Mouse (Mus musculus): ENCODE data around the gene Rabepk. TPM values are rescaled to one million over a fixed set of nuclear protein-coding genes. Genes with fewer than 3 reads are reported as not detected.
"Not testable (repeated sequence)": the region's sequence is repeated elsewhere in the genome, so short reads cannot be mapped to it uniquely, and the experiment has no call there.

Rabepk gene
- polyA plus RNA-seq, 1 experiment from 2014 or later: 39.1 TPM

DNA sequence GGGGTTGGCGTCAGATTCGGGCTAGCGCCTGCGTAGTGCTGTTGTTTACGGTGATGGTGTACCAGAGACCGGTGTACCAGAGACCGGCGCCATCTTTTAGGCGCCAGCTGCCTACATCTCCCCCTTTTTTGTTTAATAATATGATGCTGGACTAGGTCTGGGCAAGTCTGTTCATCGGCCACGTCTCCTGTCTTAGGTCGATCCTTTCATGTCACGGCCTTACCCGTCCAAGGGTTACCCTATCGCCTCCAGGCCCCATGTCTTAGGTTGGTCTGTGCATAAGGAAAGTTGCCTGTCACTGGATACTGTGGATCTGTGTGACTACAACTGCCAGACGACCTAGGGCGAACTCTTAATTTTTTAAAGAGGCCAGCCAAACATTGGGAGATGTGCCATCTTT is 30.4 kb upstream of the Rabepk start:
- H3K36me3 ChIP-seq (ENCODE audit: control insufficient read depth, insufficient read depth, low read length); H3K9ac ChIP-seq (ENCODE audit: low read depth, low read length); H3K4me3 ChIP-seq (ENCODE audit: low read depth, low read length); DNase-seq (ENCODE audit: low spot score); H3K27me3 ChIP-seq (replicated peaks; ENCODE audit: control insufficient read depth, insufficient read depth, low read length); H3K27ac ChIP-seq (replicated peaks; ENCODE audit: low read depth, low read length); H3K4me2 ChIP-seq (ENCODE audit: low read depth, low read length); H3K4me1 ChIP-seq (ENCODE audit: control insufficient read depth, insufficient read depth, low read length); ATAC-seq (ENCODE audit: low read depth): not testable (repeated sequence)
- peaks cover 13% of the 10 kb centered on the region for H3K9me3 ChIP-seq (ENCODE audit: control insufficient read depth, low read length)
- 93% methylated on average over 17 of the region's 17 CpGs for WGBS

GRCm38 (mm10) chr2:34828026-34828425 is 28.3 kb upstream of the Rabepk start:
- no peak overlapping the region for H3K9ac ChIP-seq (ENCODE audit: low read depth, low read length)
- H3K27me3 ChIP-seq (replicated peaks; ENCODE audit: control insufficient read depth, insufficient read depth, low read length): no peaks in the 10 kb centered on the region
- DNase-seq (ENCODE audit: low spot score) (no peak), ATAC-seq (ENCODE audit: low read depth) (no peak)
- peaks cover 10% of the 10 kb centered on the region for H3K4me1 ChIP-seq (ENCODE audit: control insufficient read depth, insufficient read depth, low read length)
- H3K9me3 ChIP-seq (ENCODE audit: control insufficient read depth, low read length): peaks cover 13% of the 10 kb centered on the region
- no peak overlapping the region for H3K27ac ChIP-seq (replicated peaks; ENCODE audit: low read depth, low read length)
- WGBS: 83% methylated on average over 1 of the region's 1 CpGs
- H3K4me2 ChIP-seq (ENCODE audit: low read depth, low read length): no peak overlapping the region
- no peak overlapping the region for H3K4me3 ChIP-seq (ENCODE audit: low read depth, low read length)
- H3K36me3 ChIP-seq (ENCODE audit: control insufficient read depth, insufficient read depth, low read length): no peaks in the 10 kb centered on the region

- ATAC-seq (ENCODE audit: low read depth): no peak
- H3K27me3 ChIP-seq (replicated peaks; ENCODE audit: control insufficient read depth, insufficient read depth, low read length): no peaks in the 10 kb centered on the region
- no peak overlapping the region for H3K4me3 ChIP-seq (ENCODE audit: low read depth, low read length)
- DNase-seq (ENCODE audit: low spot score): no peak
- H3K9me3 ChIP-seq (ENCODE audit: control insufficient read depth, low read length): peaks cover 13% of the 10 kb centered on the region
- no peak overlapping the region for H3K27ac ChIP-seq (replicated peaks; ENCODE audit: low read depth, low read length)
- no peak overlapping the region for H3K9ac ChIP-seq (ENCODE audit: low read depth, low read length)
- H3K36me3 ChIP-seq (ENCODE audit: control insufficient read depth, insufficient read depth, low read length): 0 out of 2 replicates have a peak, but pooled peaks cover 3% of the 10 kb centered on the region
- peaks cover 10% of the 10 kb centered on the region for H3K4me1 ChIP-seq (ENCODE audit: control insufficient read depth, insufficient read depth, low read length)
- WGBS: 79% methylated on average over 4 of the region's 4 CpGs
- no peak overlapping the region for H3K4me2 ChIP-seq (ENCODE audit: low read depth, low read length)
Observed at GRCm38 (mm10) chr2:34827591-34827990, 27.9 kb upstream of the Rabepk start.

- Histone ChIP-seq H3K27ac (replicated peaks; ENCODE audit: low read depth, low read length) (peak overlapping the region; percentile 80), H3K9me3 (ENCODE audit: control insufficient read depth, low read length) (peaks cover 13% of the 10 kb centered on the region), H3K4me3 (ENCODE audit: low read depth, low read length) (peak overlapping the region; percentile 98), H3K4me1 (ENCODE audit: control insufficient read depth, insufficient read depth, low read length) (peaks cover 10% of the 10 kb centered on the region), H3K9ac (ENCODE audit: low read depth, low read length) (peak overlapping the region; percentile 92), H3K27me3 (replicated peaks; ENCODE audit: control insufficient read depth, insufficient read depth, low read length) (no peaks in the 10 kb centered on the region), H3K36me3 (ENCODE audit: control insufficient read depth, insufficient read depth, low read length) (0 out of 2 replicates have a peak, but pooled peaks cover 13% of the 10 kb centered on the region), H3K4me2 (ENCODE audit: low read depth, low read length) (peak overlapping the region; percentile 70)
- 36% methylated on average over 20 of the region's 21 CpGs for WGBS
- DNase-seq (ENCODE audit: low spot score): no peak
- no peak for ATAC-seq (ENCODE audit: low read depth)
Observed at GRCm38 (mm10) chr2:34826460-34827231, 26.9 kb upstream of the Rabepk start.

- Histone ChIP-seq H3K27ac (replicated peaks; ENCODE audit: low read depth, low read length) (peak within 1 kb of the TSS; percentile 80), H3K27me3 (replicated peaks; ENCODE audit: control insufficient read depth, insufficient read depth, low read length) (no peaks in the 10 kb centered on the region)
Observed at GRCm38 (mm10) chr2:34825827-34826459, 26.2 kb upstream of the Rabepk start, which contains the start of gene Fbxw2. Gene Fbxw2, minus strand, starts transcription at chr2:34826311.

DNA sequence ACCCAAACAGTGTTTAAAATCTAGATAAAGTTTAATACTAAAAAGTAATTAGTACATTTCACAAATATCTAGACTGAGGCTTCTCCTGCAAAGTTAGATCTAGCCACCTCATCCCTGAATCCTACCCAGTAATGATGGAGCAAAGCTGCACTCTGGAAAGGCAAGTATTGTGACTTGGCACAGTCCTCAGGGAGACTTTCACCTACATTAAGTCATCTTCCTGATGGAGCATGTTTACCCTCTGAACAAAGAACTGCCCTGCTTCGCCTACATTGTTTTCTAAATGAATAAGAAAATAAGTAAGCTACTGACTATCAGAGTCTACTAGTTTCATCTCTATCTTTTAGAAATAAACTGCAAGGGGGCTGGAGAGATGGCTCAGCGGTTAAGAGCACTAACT is 18.8 kb upstream of the Rabepk start:
- DNase-seq (ENCODE audit: low spot score) (no peak), ATAC-seq (ENCODE audit: low read depth) (no peak)
- Histone ChIP-seq H3K36me3 (ENCODE audit: control insufficient read depth, insufficient read depth, low read length) (peaks cover 69% of the 10 kb centered on the region), H3K27ac (replicated peaks; ENCODE audit: low read depth, low read length) (no peak overlapping the region), H3K27me3 (replicated peaks; ENCODE audit: control insufficient read depth, insufficient read depth, low read length) (no peaks in the 10 kb centered on the region), H3K9ac (ENCODE audit: low read depth, low read length) (no peak overlapping the region), H3K4me2 (ENCODE audit: low read depth, low read length) (no peak overlapping the region), H3K4me1 (ENCODE audit: control insufficient read depth, insufficient read depth, low read length) (no peaks in the 10 kb centered on the region), H3K9me3 (ENCODE audit: control insufficient read depth, low read length) (no peaks in the 10 kb centered on the region), H3K4me3 (ENCODE audit: low read depth, low read length) (no peak overlapping the region)
- 86% methylated on average over 2 of the region's 2 CpGs for WGBS

More at GRCm38 (mm10) chr2:34825827-34826459, 26.2 kb upstream of the Rabepk start, which contains the start of gene Fbxw2:
- Histone ChIP-seq H3K36me3 (ENCODE audit: control insufficient read depth, insufficient read depth, low read length) (peaks cover 18% of the 10 kb centered on the region), H3K4me2 (ENCODE audit: low read depth, low read length) (peak within 1 kb of the TSS; percentile 70), H3K4me3 (ENCODE audit: low read depth, low read length) (peak within 1 kb of the TSS; percentile 98), H3K9me3 (ENCODE audit: control insufficient read depth, low read length) (peaks cover 13% of the 10 kb centered on the region), H3K9ac (ENCODE audit: low read depth, low read length) (peak within 1 kb of the TSS; percentile 92), H3K4me1 (ENCODE audit: control insufficient read depth, insufficient read depth, low read length) (peaks cover 10% of the 10 kb centered on the region)
- peak; percentile 98 for ATAC-seq (ENCODE audit: low read depth)
- WGBS: 0% methylated on average over 42 of the region's 57 CpGs
- peak; percentile 95 for DNase-seq (ENCODE audit: low spot score)

GRCm38 (mm10) chr2:34815893-34816292 is 16.2 kb upstream of the Rabepk start:
- not testable (repeated sequence) for H3K27ac ChIP-seq (replicated peaks; ENCODE audit: low read depth, low read length); H3K4me3 ChIP-seq (ENCODE audit: low read depth, low read length); H3K27me3 ChIP-seq (replicated peaks; ENCODE audit: control insufficient read depth, insufficient read depth, low read length); H3K9me3 ChIP-seq (ENCODE audit: control insufficient read depth, low read length); H3K4me1 ChIP-seq (ENCODE audit: control insufficient read depth, insufficient read depth, low read length); H3K4me2 ChIP-seq (ENCODE audit: low read depth, low read length); DNase-seq (ENCODE audit: low spot score); H3K9ac ChIP-seq (ENCODE audit: low read depth, low read length); ATAC-seq (ENCODE audit: low read depth)
- WGBS: 95% methylated on average over 2 of the region's 2 CpGs
- H3K36me3 ChIP-seq (ENCODE audit: control insufficient read depth, insufficient read depth, low read length): peaks cover 72% of the 10 kb centered on the region

- no peaks in the 10 kb centered on the region for H3K4me1 ChIP-seq (ENCODE audit: control insufficient read depth, insufficient read depth, low read length)
- H3K27me3 ChIP-seq (replicated peaks; ENCODE audit: control insufficient read depth, insufficient read depth, low read length): no peaks in the 10 kb centered on the region
- no peak overlapping the region for H3K4me2 ChIP-seq (ENCODE audit: low read depth, low read length)
- no peak overlapping the region for H3K27ac ChIP-seq (replicated peaks; ENCODE audit: low read depth, low read length)
- ATAC-seq (ENCODE audit: low read depth) (no peak), DNase-seq (ENCODE audit: low spot score) (no peak)
- 82% methylated on average over 7 of the region's 7 CpGs for WGBS
- no peak overlapping the region for H3K9ac ChIP-seq (ENCODE audit: low read depth, low read length)
- no peak overlapping the region for H3K4me3 ChIP-seq (ENCODE audit: low read depth, low read length)
- H3K36me3 ChIP-seq (ENCODE audit: control insufficient read depth, insufficient read depth, low read length): peaks cover 78% of the 10 kb centered on the region
- H3K9me3 ChIP-seq (ENCODE audit: control insufficient read depth, low read length): no peaks in the 10 kb centered on the region
Observed at GRCm38 (mm10) chr2:34812706-34813105, 13.0 kb upstream of the Rabepk start.

Measured in embryonic facial prominence, embryonic 14.5 days (tissue).